Mouse (Mus musculus) 3134 (cell line): ENCODE measurements around the gene Ly6g5b.
"Not testable (repeated sequence)": the region's sequence is repeated elsewhere in the genome, so short reads cannot be mapped to it uniquely, and the experiment has no call there.

Source experiments
- DNase-seq: peaks from one replicate; pipeline ENCODE4 v3.0.0-alpha.2; 2011; ENCODE audit warnings: low spot score; ENCODE audit not compliant: insufficient read length; ENCODE audit errors: extremely low read depth

Gene Ly6g5b

DNA sequence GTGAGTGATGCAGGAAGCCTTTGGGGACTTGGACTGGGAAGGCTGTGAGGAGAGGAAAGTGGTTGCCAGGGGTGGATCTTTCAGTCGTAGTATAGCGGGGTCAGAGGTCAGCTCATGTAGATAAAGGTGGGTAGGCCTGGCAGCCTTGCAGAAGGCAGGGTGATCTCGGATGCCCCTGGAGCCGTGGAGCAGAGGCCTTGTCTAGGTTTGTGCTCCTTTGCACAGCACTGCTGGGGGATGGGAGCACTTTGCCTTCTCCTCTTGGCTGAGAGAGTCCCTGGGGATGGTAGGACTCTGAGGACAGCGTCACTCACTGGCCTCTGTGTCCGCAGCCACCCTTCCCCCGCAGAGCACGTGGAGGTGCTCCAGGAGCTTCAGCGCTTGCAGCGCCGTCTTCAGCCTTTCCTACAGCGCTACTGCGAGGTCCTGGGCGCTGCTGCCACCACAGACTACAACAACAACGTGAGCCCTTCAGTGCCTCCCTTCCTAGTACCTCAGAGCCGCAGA lies 25.3 kb upstream of the Ly6g5b start:
- DNase-seq: no peak

DNA sequence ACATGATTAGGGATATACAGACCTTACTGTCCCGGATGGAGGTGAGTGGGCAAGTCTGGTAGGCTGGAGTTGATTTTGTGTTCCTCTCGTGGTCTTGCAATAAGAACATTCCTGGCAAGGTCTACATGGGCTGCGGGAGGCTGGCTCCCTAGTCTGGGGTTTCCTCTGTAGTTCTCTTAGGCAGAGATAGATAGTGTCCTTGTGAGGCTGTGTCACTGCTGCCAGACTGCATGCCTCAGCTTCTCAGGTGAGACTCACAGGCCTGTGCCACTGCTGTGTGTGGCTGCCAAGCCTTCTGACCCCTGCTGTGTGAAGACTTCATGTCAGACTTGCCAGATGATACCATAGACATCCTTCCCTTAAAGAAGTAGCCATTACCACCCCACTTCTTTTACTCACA lies 24.0 kb upstream of the Ly6g5b start:
- no peak for DNase-seq

DNA sequence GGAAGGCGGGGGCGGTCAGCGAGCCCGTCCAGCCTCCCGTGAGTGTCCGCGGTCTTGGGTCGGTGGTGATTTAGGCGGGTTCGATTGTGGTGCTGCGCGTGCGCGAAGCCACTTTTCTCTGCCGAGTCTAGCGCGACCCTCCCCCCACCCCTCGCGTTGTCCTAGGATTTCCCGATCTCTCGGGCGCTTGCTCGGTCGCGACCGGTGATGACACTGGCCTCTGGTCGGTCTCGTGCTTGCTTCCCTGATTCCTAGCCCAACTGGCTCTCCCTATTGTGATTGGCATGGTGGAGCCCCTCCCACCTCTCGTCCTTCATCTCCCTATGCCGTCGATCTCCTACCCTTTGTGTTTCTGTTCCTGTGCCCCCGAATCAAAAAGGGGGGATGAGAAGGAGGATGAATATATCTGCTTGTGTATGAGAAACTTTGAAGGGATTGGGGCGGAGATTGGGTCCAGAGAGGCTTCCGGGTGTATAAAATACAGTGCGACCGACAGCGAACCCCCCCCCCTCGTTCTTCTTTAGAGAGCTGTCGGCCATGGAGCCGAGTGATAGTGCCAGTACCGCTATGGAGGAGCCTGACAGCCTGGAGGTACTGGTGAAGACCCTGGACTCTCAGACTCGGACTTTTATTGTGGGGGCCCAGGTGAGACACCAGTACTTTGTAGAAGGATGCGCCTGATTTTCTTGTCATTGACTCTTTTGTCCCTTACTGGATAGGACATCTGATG lies 20.5 kb upstream of the Ly6g5b start:
- no peak for DNase-seq

DNA sequence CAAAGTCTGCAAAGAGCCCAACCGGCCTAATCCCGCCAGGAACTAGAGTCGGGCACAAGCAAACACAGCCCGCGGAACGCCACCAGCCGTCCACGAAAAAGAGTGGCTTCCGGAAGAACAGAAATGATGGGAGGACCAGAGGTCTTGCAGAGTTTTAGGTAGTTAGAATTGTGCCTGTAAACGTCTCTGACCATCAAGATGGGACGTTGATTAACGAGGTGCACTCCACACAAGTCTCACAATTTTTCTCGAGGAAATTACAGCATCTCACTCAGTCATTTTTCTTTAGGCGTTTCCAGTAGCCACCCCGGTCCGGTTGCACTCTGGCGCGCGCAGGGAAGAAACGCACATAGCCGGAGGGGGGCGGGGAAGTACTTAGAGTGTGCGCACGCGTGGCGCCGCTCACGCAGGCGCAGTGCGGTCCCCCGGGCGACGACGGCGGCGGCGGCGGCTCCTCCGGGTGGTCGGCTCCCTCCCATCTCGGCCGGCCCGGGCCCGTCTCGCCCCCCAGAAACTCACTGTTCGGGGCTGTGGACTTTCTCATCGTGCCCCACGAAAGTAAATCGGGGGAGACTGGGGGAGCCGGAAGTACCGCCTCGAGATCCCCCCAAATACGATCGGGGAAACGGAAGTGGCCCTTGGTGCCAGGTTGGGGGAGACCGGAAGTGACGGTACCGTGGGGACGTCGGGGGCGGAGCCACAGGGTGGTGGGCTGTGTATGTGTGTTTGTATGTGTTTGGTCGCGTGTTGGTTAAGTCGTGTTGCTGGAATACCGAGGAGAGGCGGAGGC lies 19.8 kb upstream of the Ly6g5b start, which contains the start of gene Bag6:
TSS of gene Bag6 (plus strand) at position 378 of the 790 bp plus-strand sequence.
- DNase-seq: peak; percentile 95

DNA sequence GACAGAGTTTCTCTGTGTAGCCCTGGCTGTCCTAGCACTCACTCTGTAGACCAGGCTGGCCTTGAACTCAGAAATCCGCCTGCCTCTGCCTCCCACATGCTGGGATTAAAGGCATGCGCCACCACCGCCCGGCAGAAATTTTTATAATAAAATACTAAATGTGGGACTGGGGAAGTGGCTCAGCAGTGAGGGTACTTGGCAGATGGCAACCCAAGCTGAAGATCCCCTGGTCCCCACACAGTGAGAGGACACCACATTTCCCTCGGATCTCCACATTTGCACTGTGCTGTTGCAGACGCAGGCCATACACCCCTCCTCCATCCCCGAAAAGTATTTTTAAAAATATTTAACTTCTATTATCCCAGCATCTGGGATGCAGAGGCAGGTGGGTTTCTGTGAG lies 18.3 kb upstream of the Ly6g5b start:
- no peak for DNase-seq

DNA sequence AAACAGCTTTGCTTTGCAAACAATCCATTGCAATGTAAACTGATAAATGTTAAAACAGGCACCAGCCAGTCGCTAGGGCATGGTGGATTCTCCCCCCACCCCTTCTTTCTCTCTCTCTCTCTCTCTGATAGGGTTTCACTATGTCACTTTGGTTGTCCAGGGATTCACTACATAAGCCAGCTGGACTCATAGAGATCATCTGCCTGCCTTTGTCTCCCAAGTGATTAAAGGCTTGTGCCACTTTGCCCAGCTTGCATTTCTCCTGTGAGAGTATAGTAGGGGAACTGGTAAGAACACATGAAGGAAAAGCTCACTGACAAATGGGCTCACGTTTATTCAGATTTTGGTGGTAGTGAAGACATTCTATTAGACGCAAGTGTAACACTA lies 16.9 kb upstream of the Ly6g5b start:
- DNase-seq: no peak

DNA sequence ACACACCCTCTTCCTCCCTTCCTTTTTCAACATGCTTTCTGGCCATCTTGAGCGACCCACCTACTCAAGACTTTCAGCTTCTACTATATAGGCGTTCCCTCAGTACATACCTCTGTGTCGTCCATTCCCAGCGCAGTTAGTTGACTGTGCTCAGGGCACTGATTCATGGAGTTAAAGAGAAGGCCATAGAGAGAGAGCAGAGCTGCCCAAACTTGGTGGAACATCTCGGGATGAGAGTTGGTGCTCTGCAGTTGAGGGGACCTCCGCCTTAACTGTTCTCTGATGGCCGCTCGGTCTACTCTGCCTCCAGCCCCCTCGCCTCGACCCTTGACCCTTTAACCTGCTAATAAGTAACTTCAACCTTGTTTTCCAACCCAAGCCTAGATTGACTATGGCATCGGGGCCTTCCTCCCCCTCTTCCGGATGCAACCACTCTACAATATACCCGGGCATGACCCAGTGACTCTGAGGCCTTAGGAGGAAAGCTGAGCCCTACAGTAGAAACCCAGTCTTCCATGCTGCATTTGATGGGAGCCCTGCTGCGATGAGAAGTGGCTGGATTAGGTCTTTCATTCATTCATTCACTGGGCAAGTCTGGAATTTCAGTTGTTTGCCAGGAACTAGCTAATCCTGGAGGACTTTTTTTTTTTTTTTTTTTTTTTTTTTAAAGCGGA lies 16.4 kb upstream of the Ly6g5b start, which contains the start of gene Apom:
TSS of gene Apom (minus strand) at position 551 of the 674 bp plus-strand sequence.
- DNase-seq: no peak

DNA sequence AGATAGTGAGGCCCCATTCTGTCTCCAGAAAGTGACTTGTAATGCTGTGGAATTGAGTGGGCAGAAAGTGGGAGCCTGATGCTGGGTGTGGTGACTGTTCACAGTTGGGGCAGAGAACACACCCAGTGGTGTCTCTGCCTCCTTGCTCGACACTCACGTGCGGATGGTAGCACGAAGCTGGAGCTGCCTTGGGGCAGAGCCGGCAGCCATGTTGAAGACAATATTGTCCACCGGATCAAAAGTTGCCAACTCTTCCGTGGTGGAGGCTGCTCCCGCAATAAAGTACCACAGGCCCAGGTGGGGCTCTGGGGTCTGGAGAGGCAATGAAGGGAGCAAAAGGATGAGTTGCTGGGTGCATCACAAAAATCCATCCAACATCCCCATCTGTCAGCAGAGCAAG lies 15.8 kb upstream of the Ly6g5b start:
- no peak for DNase-seq

DNA sequence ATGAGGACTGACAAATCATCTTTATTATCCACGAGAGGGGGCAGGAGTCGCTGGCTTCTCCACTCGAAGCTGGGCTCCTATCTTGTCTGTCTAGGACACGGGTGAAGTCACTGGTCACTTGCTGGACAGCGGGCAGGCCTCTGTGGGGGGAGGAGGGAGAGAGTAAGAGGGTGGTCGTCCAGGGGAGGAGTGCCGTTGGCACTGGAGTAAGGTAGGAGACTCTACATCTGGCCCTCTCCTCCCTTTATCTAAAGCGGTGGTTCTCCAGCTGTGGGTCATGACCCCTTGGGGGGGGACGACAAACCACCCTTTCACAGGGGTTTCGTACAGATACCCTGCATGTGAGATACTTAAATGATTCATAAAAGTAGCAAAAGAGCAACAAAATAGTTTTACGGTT lies 13.8 kb upstream of the Ly6g5b start:
- DNase-seq: no peak

DNA sequence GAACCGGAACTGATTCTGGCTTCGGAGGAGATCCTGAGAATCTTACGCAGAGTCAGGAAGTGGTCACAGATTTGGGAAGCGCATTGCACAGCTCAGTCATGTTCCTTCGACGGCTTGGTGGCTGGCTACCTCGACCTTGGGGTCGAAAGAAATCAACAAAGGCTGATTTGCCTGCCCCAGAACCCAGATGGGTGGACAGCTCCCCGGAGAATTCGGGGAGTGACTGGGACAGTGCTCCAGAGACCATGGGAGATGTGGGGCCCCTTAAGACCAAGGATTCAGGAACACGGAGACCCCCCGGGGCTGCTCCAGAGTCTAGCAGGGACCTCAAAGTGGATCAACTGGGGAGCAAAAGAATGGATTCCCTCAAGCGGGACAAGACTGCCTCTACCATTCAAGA lies 11.8 kb upstream of the Ly6g5b start:
- DNase-seq: no peak

DNA sequence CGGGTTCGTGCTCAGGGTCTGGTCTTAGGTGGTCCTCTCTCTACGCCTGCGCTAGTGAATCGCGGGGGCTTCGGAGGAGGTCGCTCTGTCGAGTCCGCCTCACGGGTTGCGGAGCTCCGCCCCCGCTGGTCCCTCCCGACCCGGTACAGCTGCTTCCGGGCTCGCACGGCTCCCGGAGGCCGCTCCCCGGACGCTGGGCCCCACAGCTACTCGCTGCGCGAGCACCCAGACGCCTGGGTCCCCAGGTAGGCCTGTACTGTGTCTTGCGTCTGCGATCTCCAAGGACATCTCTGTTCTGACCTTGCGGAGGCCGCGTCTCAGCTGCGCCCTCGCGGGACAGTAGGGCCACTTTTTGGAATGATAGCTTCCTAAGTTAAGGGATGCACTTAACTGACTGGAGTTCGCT lies 11.0 kb upstream of the Ly6g5b start, which contains the start of gene D17H6S53E:
TSS of gene D17H6S53E (plus strand) at position 168 of the 406 bp plus-strand sequence.
- DNase-seq: peak; percentile 87

DNA sequence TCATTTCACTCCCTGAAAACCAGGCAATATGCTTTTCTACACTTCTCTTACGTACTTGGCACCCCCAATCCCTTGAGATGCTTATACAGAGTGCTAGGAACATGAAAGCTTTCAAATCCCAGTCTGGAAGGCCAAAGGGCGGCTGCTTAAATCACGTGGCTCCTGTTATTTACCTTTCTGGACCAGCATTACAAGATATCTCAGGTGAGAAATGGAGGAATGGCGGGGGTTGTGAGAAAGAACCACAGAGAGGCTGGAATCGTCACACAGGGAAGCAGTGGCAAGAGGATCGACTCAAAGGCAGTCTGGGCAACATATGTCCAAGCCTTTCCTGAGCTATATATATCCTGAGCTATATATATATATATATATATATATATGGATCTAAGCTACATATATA lies 10.3 kb upstream of the Ly6g5b start:
- no peak for DNase-seq

DNA sequence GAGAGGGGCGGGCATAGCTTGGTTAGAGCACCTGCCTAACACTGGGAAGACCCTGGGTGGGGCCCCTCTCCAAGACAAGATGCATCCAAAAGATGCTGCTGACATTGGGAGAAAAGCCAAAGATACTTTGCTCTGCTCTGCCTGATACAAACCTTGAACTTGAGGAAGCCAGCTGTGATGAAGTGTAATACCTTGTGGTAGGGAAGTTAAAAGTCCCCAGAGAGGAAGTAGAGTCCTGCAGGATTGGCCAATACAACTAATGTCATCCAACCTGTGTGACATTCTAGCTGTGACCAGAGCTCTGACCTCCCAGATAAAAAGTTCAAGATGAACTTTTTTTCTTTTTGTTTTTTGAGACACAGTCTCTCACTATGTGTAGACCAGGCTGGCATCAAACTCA lies 9.9 kb upstream of the Ly6g5b start:
- no peak for DNase-seq

DNA sequence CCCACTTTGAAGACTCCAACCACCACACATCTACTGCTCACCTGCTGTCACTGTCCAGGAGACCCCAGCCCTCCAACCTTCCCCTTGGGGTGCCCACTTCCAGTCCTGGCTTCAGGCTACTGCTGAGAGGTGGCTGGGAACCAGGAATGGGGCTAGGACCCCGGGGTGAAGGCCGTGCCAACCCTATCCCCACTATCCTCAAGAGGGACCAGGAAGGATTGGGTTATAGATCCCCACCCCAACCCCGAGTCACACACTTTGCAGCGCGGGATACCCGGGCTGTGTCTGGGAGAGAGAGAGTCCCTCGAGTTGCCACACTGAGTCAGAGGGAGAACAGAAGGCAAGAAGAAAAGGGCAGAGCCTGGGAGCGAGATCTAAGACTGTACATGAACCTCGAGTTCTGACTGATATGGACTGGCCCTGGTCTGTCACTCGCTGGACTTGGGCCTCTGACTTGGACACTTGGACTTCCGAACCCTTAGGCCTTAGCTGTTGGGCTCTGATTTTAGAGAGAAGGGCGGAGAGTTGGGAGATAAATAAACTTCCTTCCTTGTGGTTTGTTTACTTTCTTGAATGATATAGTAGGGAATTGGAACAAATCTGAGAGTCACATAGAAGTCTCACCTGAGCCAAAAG lies 9.2 kb upstream of the Ly6g5b start:
- DNase-seq: not testable (repeated sequence)

DNA sequence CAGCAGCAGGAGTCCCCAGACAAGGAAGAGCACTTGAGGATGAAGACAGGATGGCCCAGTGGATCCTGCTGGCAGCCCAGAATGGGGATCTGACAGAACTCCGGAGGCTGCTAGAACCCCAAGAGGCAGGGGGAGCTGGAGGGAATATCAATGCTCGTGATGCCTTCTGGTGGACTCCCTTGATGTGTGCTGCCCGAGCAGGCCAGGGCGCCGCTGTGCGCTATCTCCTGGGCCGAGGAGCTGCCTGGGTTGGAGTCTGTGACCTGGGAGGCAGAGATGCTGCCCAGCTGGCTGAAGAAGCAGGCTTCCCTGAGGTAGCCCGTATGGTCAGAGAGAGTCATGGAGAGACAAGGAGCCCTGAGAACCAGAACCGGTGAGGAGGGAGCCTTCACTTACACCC lies 8.1 kb upstream of the Ly6g5b start:
- DNase-seq: not testable (repeated sequence)

DNA sequence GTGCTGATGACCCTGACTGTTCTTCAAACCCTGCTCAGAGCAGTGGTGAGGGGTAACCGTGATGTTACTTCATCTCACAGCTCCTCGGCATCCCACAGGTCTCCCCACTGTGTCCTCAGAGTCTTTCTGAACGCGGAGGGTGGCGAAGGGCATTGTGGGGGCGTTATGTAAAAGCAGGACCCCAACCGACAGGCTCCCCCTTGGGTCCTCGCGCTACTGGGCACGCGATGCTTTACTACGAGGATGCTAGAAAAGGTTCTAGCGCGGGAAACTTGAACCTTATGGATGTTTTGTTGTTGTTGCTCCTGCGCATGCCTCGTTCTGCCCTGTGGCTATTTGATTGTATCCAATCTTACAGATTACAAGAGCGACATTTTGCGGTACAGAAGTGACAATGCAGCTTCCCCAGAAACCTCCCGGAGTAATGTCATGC lies 6.7 kb upstream of the Ly6g5b start, which contains the start of gene Csnk2b:
TSS of gene Csnk2b (minus strand) at position 183 of the 433 bp plus-strand sequence.
- DNase-seq: no peak

DNA sequence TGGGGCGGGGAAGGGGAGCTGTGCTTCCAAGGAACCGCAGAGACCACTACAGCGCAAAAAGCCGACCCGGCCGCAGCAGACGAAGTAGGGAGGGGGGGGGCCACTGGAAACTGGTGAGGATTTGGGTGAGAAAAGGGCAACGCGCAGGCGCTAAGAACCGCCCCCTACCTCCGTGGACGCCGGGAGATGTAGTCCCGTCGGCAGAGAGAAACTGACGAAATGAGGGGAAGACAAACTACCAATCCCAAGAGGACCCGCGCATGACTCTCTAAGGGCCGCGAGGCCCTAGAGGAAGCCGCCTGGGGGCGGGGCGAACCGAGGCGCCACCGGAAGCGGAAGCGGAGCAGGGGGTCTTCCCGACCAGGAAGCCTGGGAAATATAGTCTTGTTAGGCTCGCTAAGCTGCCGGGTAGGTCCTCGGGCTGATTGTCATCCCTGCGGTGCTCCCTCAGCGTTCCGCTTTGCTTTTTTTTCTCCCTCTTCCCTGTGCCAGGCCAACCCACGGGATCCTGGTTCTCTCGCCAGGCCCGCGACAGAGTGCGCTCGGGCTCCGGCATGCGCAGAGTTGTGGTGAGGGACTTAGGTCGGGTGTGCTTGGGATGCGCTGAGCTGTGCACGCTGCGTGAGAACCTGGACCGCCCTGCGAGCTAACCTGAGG lies 6.0 kb upstream of the Ly6g5b start, which contains the start of gene Gpank1:
TSS of gene Gpank1 (plus strand) at position 313 of the 657 bp plus-strand sequence.
- peak; percentile 100 for DNase-seq

DNA sequence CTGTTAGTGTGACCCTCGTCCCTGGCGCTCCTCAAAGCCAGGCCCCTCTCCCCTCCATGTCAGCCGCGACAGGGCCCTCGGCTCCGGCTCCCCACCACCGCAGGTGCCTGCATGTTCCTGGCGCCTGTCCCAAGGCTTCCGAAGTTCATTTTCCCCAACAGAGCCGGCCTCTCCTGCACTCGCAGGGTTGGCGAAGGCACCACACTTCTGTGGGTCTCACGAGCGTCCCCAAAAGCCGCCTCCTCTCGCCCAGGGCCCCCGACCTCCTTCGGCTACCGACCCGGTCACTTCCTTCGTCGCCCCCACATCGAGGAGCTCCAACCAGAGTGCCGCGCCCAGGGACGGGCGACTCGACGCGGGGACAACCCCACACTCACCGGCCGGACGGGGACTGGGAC lies 5.5 kb upstream of the Ly6g5b start:
- no peak for DNase-seq

DNA sequence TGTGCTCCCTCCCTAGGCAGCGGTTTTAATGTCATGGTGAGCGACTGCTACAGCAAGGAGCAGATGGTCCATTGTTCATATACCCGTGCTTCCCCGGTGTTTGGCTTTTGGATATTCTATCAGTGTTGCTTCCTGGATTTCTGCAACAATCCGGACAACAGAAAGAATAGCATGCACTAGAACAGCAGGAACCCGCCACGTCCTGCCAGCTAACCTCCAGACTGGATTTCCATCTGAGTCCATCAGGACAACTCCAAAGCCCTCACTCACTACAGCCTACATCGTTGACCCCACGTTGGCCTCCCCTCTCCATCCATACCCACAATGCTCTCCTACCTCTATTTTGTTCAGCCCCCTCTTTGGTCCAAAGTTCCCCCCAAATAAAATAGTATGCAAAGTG lies 3.5 kb downstream of the Ly6g5b start:
- no peak for DNase-seq

DNA sequence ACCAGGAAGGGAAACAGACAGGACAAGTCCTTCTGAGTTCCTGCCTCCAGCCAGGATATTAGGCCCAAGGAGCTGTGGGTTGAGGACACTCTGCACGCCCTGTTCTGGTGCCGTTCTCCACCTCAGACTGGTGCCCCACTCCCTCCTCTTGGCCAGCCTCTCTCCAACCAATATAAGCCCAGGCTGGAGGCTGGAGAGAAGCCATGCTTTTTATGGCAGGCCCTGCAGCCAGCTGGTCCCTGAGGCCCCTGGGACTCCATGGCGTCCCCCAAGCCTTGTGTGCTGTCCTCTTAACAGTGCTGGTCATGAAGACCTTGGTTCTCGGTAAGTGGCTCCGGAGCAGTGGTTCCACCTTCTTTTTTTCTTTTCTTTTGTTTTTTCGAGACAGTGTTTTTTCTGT lies 7.1 kb downstream of the Ly6g5b start, which contains the start of gene Ly6g5c:
TSS of gene Ly6g5c (plus strand) at position 183 of the 400 bp plus-strand sequence.
- DNase-seq: no peak
